Mouse (Mus musculus) lung, embryonic 16.5 days (tissue): ENCODE results near the gene Pbxip1. TPM values are rescaled to one million over a fixed set of nuclear protein-coding genes. Genes with fewer than 3 reads are reported as not detected.

Experiments used
- ATAC-seq: fragments of 200-750 bp; cut with Nextera tagmentation; 2 replicates; pipeline ENCODE4 v1.8.0; 2017; ENCODE audit warnings: low read depth, mild to moderate bottlenecking, moderate library complexity
- H3K27ac ChIP-seq: fragments of 300-500 bp; sonication (generic); 2 replicates; pipeline ENCODE4 v1.5.1; 2014; ENCODE audit warnings: mild to moderate bottlenecking, control low read depth, low read length
- H3K27me3 ChIP-seq: fragments of 300-500 bp; sonication (generic); 2 replicates; pipeline ENCODE4 v1.6.1; 2014; ENCODE audit warnings: low read depth, low read length, mixed read lengths; ENCODE audit not compliant: control insufficient read depth, insufficient read depth
- H3K36me3 ChIP-seq: fragments of 300-500 bp; sonication (generic); 2 replicates; pipeline ENCODE4 v1.6.1; 2014; ENCODE audit warnings: low read length; ENCODE audit not compliant: control insufficient read depth, insufficient read depth
- H3K4me1 ChIP-seq: fragments of 300-500 bp; sonication (generic); replicated peaks from 2 replicates; pipeline ENCODE4 v1.6.1; 2014; ENCODE audit warnings: low read length, mixed read lengths; ENCODE audit not compliant: control insufficient read depth, insufficient read depth
- H3K4me2 ChIP-seq: fragments of 300-500 bp; sonication (generic); 2 replicates; pipeline ENCODE4 v1.6.1; 2014; ENCODE audit warnings: low read depth, low read length, control low read depth
- H3K4me3 ChIP-seq: fragments of 300-500 bp; sonication (generic); 2 replicates; pipeline ENCODE4 v1.5.1; 2014; ENCODE audit warnings: mild to moderate bottlenecking, low read length, control low read depth
- H3K9ac ChIP-seq: fragments of 300-500 bp; sonication (generic); 2 replicates; pipeline ENCODE4 v1.6.1; 2014; ENCODE audit warnings: low read length, control low read depth
- H3K9me3 ChIP-seq: fragments of 300-500 bp; sonication (generic); 2 replicates; pipeline ENCODE4 v1.6.1; 2016; ENCODE audit warnings: low read length; ENCODE audit not compliant: control insufficient read depth
- WGBS: fragments of 180-500 bp; shearing (Covaris S2); extraction: QIAGEN DNeasy Blood & Tissue Kit; methylation state at CpG from one replicate; pipeline ENCODE4 v1.1.7; 2014; 5-methylcytosine and 5-hydroxymethylcytosine counted together
- polyA plus RNA-seq: library from polyadenylated mRNA; unstranded; fragments of >200 nt; fragmentation: Nextera tagmentation; extraction: Ambion mirVana; gene quantifications from 2 replicates; pipeline ENCODE4 v1.2.1, GENCODE M21; 2015

Pbxip1 gene
- polyA plus RNA-seq, 1 experiment from 2014 or later, result 35.8 TPM

DNA sequence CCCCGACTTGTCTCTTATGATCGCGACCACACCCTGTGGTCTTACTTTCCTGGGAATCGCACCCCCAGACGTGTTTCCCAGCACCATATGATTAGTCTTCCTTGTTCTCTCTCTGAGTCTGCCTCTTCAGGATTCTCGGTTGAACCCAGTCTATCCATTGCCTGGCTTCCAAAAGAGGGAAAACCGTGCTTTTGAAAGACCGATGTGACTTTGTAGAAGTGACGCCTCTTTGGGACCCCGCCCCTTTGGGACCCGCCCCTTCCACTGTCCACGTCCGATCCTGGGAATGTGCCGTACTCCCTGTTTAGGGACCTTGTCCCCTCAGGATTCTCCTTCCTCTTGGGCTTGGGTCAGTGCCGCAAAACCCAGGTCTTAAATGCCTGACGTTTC, 17.6 kb upstream of the Pbxip1 start:
- peaks cover 32% of the 10 kb centered on the region for H3K4me1 ChIP-seq
- peak; percentile 37; the same call in 1 of the 2 replicates for ATAC-seq
- 0% methylated on average over 16 of the region's 16 CpGs for WGBS

DNA sequence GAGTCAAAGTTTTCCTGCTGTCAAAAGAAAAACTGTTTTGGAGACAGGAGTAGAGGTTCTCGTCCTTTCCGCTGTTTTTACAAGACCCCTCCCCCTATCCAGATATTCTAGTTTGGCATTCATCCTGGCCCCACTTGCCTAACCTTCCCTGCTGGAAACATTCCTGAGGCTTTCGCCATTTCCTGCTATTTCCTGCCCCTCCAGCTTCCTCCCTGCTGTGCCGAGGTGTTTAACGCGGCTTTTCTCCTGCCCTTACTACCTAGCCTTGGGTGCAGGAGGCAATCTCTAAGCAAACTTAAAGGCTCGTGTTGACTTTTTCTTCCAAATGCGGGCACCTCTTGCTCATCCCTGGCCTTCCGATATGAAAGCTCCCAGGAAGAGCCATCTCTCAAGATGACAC, 16.9 kb upstream of the Pbxip1 start:
- Histone ChIP-seq H3K27me3 (no peaks in the 10 kb centered on the region), H3K4me2 (peak overlapping the region; percentile 94), H3K4me1 (peaks cover 32% of the 10 kb centered on the region), H3K9ac (peak overlapping the region; percentile 84), H3K9me3 (no peaks in the 10 kb centered on the region), H3K36me3 (peaks cover 27% of the 10 kb centered on the region), H3K27ac (peak overlapping the region; percentile 99), H3K4me3 (peak overlapping the region; percentile 78)
- 0% methylated on average over 9 of the region's 9 CpGs for WGBS
- peak; percentile 18 for ATAC-seq

More for the DNA sequence above, 17.6 kb upstream of the Pbxip1 start:
- Histone ChIP-seq H3K9me3 (no peaks in the 10 kb centered on the region), H3K27ac (peak overlapping the region; percentile 99), H3K4me3 (peak overlapping the region; percentile 78), H3K36me3 (peaks cover 30% of the 10 kb centered on the region), H3K9ac (peak overlapping the region; percentile 84), H3K4me2 (peak overlapping the region; percentile 94), H3K27me3 (no peaks in the 10 kb centered on the region)

DNA sequence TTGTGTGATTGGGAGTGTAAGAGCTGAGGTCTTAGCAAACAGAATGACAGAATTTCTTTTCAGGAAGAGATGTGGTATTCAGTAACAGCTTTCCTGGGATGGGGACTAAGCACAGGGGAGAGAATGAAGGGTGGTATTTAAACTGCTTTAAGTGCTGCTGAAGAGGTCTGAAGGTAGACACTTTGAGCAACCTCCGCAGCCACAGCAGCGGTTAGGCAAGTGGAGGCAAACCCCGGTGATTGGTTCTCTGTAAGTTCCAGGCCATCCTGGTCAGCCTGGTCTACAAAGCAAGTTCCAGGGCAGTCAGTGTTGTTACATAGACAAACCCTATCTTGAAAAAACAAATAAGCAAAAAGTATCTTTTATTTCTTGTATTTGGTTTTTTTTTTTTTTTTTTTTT, 16.5 kb upstream of the Pbxip1 start:
- H3K4me3 ChIP-seq, result peak overlapping the region; percentile 78
- H3K27me3 ChIP-seq, result no peaks in the 10 kb centered on the region
- H3K4me2 ChIP-seq, result peak overlapping the region; percentile 94
- peak overlapping the region; percentile 99 for H3K27ac ChIP-seq
- no peak for ATAC-seq
- H3K9me3 ChIP-seq, result no peaks in the 10 kb centered on the region
- H3K36me3 ChIP-seq, result peaks cover 25% of the 10 kb centered on the region
- peak overlapping the region; percentile 84 for H3K9ac ChIP-seq
- H3K4me1 ChIP-seq, result peaks cover 32% of the 10 kb centered on the region
- WGBS, result 3% methylated on average over 3 of the region's 3 CpGs

DNA sequence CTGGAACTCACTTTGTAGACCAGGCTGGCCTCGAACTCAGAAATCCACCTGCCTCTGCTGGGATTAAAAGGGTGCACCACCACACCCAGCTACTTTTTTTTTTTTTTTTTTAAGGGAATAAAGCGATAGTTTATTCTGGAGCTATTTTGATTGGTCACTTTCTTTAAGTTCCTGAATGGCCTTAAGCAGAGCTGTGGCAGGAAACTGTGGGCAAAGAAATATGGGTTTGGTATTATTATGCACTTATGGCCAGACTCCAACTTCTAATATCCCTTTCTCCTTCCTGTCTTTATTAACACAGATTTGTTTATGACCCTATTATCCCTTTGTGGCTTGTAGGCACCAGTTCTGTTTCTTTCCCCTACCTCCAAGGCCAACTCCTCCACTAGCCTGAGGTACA, 16.1 kb upstream of the Pbxip1 start:
- Histone ChIP-seq H3K4me1 (peaks cover 32% of the 10 kb centered on the region), H3K36me3 (peaks cover 24% of the 10 kb centered on the region), H3K9ac (peak overlapping the region; percentile 39), H3K4me3 (peak overlapping the region; percentile 78), H3K27ac (peak overlapping the region; percentile 99), H3K4me2 (peak overlapping the region; percentile 94), H3K27me3 (no peaks in the 10 kb centered on the region), H3K9me3 (no peaks in the 10 kb centered on the region)
- WGBS, result 24% methylated on average over 2 of the region's 2 CpGs
- no peak for ATAC-seq

DNA sequence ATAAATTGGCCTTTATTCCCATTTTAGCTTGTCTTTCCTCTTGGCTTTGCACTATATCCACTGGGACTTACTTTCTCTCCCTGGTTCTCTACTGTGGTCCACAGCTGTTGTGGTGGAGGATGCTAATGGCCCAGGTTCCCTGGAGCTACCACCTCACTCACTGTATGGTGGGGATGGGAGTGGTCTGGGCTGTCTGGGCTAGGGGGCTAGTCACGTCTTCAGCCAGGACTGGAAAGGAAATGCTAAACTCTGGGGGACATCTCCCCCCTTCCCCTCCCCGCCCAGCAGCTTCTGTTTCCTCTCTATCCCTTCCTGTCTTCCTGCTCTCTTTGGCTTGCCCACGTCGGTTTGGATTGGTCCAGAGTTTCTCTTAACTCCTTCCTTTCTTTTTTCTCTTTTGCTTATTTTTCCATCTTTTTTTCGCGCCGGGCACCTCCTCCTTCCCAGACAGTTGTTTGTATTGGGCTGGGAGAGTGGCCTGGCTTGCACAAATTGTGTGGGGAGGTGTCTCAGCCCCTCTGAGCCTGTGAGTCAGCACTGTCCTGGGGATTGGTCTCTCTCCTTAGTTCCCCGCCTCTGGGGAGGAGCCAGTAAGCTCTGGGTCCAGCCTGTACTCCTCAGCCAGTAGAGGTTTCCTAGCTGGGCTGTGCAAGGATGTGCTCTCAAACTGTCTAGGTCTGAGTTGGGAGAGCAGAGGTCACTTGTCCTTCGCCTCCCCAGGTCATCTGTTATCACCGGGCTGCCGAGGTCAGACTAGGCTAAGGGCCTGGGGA, 15.3 kb upstream of the Pbxip1 start:
- Histone ChIP-seq H3K27ac (peak overlapping the region; percentile 99), H3K27me3 (no peaks in the 10 kb centered on the region), H3K36me3 (peaks cover 20% of the 10 kb centered on the region), H3K4me3 (peak overlapping the region; percentile 78), H3K9ac (peak overlapping the region; percentile 81), H3K9me3 (no peaks in the 10 kb centered on the region), H3K4me2 (peak overlapping the region; percentile 94), H3K4me1 (peaks cover 32% of the 10 kb centered on the region)
- ATAC-seq, result peak; percentile 80
- WGBS, result 4% methylated on average over 11 of the region's 11 CpGs

DNA sequence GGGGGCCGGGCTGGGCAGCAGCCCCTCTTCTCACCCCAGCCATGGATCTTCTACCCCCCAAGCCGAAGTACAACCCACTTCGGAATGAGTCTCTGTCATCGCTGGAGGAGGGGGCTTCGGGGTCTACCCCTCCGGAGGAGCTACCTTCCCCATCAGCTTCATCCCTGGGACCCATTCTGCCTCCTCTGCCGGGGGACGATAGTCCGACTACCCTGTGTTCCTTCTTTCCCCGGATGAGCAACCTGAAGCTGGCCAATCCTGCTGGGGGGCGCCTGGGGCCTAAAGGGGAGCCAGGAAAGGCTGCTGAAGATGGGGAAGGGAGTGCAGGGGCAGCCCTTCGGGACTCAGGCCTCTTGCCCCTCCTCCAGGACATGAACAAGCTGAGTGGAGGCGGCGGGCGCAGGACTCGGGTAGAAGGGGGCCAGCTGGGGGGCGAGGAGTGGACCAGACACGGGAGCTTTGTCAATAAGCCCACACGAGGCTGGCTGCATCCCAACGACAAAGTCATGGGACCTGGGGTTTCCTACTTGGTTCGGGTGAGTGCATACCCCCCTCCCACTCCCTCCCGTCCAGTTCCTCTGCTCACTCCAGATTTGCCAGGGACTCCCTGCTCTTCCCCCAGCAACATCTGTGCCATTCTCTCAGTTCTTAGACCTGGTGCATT, 14.6 kb upstream of the Pbxip1 start:
- H3K27me3 ChIP-seq, result no peaks in the 10 kb centered on the region
- no peaks in the 10 kb centered on the region for H3K9me3 ChIP-seq
- peaks cover 23% of the 10 kb centered on the region; the same call in 1 of the 2 replicates for H3K36me3 ChIP-seq
- peak overlapping the region; percentile 94 for H3K4me2 ChIP-seq
- peak overlapping the region; percentile 78 for H3K4me3 ChIP-seq
- peaks cover 26% of the 10 kb centered on the region for H3K4me1 ChIP-seq
- peak overlapping the region; percentile 81 for H3K9ac ChIP-seq
- H3K27ac ChIP-seq, result peak overlapping the region; percentile 99
- ATAC-seq, result no peak
- 7% methylated on average over 19 of the region's 22 CpGs for WGBS

DNA sequence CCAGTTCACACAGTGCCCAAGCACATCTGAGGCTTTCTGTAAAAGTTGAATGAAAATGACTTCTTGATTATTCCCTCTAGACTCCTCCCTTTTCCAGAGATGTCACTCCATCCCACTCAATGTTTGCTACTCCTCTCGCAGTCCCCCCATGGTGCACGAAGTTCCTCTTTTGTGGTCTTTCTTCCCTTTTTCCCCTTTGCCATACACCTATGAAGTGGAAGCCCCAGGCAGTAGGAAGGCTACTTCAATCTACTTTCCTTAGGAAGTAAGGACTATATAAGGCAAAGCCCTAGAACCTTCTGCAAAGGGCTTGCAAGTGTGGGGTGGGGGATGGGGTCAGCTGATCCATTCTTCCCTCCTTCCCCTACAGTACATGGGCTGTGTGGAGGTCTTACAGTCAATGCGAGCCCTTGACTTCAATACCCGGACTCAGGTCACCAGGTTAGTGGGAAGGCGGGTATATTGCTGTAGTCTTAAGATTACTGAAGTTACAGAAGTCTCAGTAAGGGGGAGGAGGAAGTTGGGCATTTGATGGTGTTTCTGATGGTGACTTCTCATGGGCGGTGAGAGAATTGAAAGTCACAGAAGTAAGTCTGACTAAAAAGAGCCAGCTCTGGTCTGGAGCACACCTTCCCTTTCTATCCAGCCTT, 13.8 kb upstream of the Pbxip1 start:
- no peaks in the 10 kb centered on the region for H3K27me3 ChIP-seq
- H3K9me3 ChIP-seq, result no peaks in the 10 kb centered on the region
- H3K27ac ChIP-seq, result no peak overlapping the region
- peak overlapping the region; percentile 78 for H3K4me3 ChIP-seq
- ATAC-seq, result no peak
- H3K36me3 ChIP-seq, result peaks cover 30% of the 10 kb centered on the region
- peaks cover 22% of the 10 kb centered on the region for H3K4me1 ChIP-seq
- peak overlapping the region; percentile 94 for H3K4me2 ChIP-seq
- H3K9ac ChIP-seq, result peak overlapping the region; percentile 81
- 64% methylated on average over 6 of the region's 6 CpGs for WGBS

DNA sequence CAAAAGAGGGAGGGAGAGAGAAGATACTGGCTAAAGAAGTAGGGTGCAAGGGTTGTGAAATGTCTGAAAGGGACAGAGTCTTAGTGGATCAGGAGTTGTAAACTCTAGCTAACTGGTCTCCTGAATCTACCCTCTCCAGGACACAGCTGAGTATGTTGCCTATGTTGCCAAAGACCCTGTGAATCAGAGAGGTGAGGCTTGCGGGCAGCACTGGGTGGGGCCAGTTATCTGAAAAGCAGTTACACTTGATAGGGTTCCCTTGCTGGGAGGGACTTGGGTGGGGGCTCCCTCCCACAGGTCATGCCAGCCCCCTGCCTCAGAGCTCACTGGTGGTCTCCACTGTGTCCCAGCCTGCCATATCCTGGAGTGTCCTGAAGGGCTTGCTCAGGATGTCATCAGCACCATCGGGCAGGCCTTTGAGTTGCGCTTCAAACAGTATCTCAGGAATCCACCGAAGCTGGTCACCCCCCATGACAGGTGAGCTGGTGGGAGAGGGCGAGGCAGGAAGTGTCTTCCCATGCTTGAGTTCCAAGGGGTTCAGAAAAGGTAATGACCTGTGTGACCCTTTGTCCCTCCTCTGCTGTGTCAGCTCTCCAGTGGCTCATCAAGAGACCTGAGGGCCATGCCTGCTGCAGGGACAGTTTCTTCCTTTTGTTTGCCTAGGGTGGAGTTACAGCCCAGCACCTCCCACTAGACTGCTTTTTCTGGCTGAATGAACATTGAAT, 11.9 kb upstream of the Pbxip1 start:
- Histone ChIP-seq H3K27ac (no peak overlapping the region), H3K27me3 (no peaks in the 10 kb centered on the region), H3K9me3 (no peaks in the 10 kb centered on the region), H3K4me1 (peaks cover 22% of the 10 kb centered on the region), H3K4me3 (no peak overlapping the region), H3K4me2 (no peak overlapping the region), H3K36me3 (peaks cover 30% of the 10 kb centered on the region), H3K9ac (no peak overlapping the region)
- no peak for ATAC-seq
- whole genome bisulfite sequencing, result 88% methylated on average over 5 of the region's 5 CpGs
